ENCODE assay signal across 10 mouse cellular contexts in genomic region chr11:76536576-76537354, GRCm38 (mm10).
DNase-seq lines count a peak whose midpoint lies in the region; ATAC-seq and TF ChIP-seq lines count a peak whose summit lies in the region.
"Had no signal": no experiment of that assay in that cellular context is flagged by ENCODE, and none has a peak within 500 bp of the region (broad histone marks: within the 10 kb centered on the region; RNA-seq: fewer than 3 reads in every experiment).

No protein-coding gene starts in this region.

- 83% methylated on average over 10 of the region's 10 CpGs for whole genome bisulfite sequencing in kidney, embryonic 15.5 days
- WGBS in hindbrain, embryonic 13.5 days, result 83% methylated on average over 10 of the region's 10 CpGs

- peak; percentile 42 for DNase-seq in kidney, adult 9 months
- no peak for DNase-seq in ES-E14 (ENCODE audit: low read depth, low spot score)
- peak; percentile 35 for DNase-seq in cerebellum, adult 8-10 months
- DNase-seq in lung, postnatal 10 days, result peak; percentile 21
- no peak for DNase-seq in right cerebral cortex, postnatal 14 days

- in situ Hi-C loops in ES-E14 (cut with MboI; ENCODE audit: low sequenced_read_pairs in 2 of 2, unreplicated experiment in 2 of 2), result no loop called here

- H3K27me3 ChIP-seq in kidney, embryonic 15.5 days, result no peaks in the 10 kb centered on the region
- no peaks in the 10 kb centered on the region for H3K27me3 ChIP-seq in hindbrain, embryonic 13.5 days
- H3K27me3 ChIP-seq: embryonic facial prominence, embryonic 12.5 days; liver, embryonic 15.5 days had no signal

- no peak for ATAC-seq in kidney, embryonic 15.5 days (replicated peaks; ENCODE audit: low FRiP score)
- no peak for ATAC-seq in hindbrain, embryonic 13.5 days (ENCODE audit: low FRiP score)
- no peak for ATAC-seq in inflammation-experienced regulatory T-cells, adult 6 months

- H3K4me1 ChIP-seq in kidney, embryonic 15.5 days, result no peaks in the 10 kb centered on the region
- H3K4me1 ChIP-seq in ES-E14 (ENCODE audit: control insufficient read depth in 2 of 2, insufficient read depth in 2 of 2, low read length in 2 of 2, poor library complexity in 1 of 2), result peaks cover 3 to 6% of the 10 kb centered on the region in 2 experiments; a peak in 2 of 4 replicates
- peaks cover 8% of the 10 kb centered on the region; the same call in 1 of the 2 replicates for H3K4me1 ChIP-seq in hindbrain, embryonic 13.5 days (replicated peaks)
- H3K4me1 ChIP-seq: embryonic facial prominence, embryonic 12.5 days; liver, embryonic 15.5 days had no signal

- H3K9me3 ChIP-seq in kidney, embryonic 15.5 days (replicated peaks), result no peaks in the 10 kb centered on the region
- no peaks in the 10 kb centered on the region for H3K9me3 ChIP-seq in ES-E14 (ENCODE audit: control insufficient read depth, insufficient read depth, low read depth, low read length)
- no peaks in the 10 kb centered on the region for H3K9me3 ChIP-seq in hindbrain, embryonic 13.5 days
- H3K9me3 ChIP-seq: embryonic facial prominence, embryonic 12.5 days; liver, embryonic 15.5 days had no signal

- 0 out of 2 replicates have a peak, but pooled peaks cover 3% of the 10 kb centered on the region for H3K36me3 ChIP-seq in kidney, embryonic 15.5 days
- H3K36me3 ChIP-seq in ES-E14 (ENCODE audit: control insufficient read depth, insufficient read depth, low read length, poor library complexity, severe bottlenecking), result no peaks in the 10 kb centered on the region
- H3K36me3 ChIP-seq in hindbrain, embryonic 13.5 days, result no peaks in the 10 kb centered on the region
- H3K36me3 ChIP-seq: embryonic facial prominence, embryonic 12.5 days; liver, embryonic 15.5 days had no signal

- no peak overlapping the region for H3K9ac ChIP-seq in kidney, embryonic 15.5 days
- no peak overlapping the region for H3K9ac ChIP-seq in ES-E14 (ENCODE audit: insufficient read depth, low read depth, low read length, poor library complexity, severe bottlenecking)
- H3K9ac ChIP-seq in hindbrain, embryonic 13.5 days, result no peak overlapping the region
- H3K9ac ChIP-seq: embryonic facial prominence, embryonic 12.5 days; liver, embryonic 15.5 days had no signal

- H3K4me2 ChIP-seq in kidney, embryonic 15.5 days, result no peak overlapping the region
- no peak overlapping the region for H3K4me2 ChIP-seq in hindbrain, embryonic 13.5 days
- H3K4me2 ChIP-seq: embryonic facial prominence, embryonic 12.5 days; liver, embryonic 15.5 days had no signal

- no peak overlapping the region for H3K4me3 ChIP-seq in kidney, embryonic 15.5 days (replicated peaks)
- no peak overlapping the region for H3K4me3 ChIP-seq in ES-E14 (ENCODE audit: insufficient read depth in 1 of 2, low read depth in 1 of 2, low read length in 2 of 2, poor library complexity in 1 of 2, severe bottlenecking in 1 of 2)
- no peak overlapping the region for H3K4me3 ChIP-seq in hindbrain, embryonic 13.5 days
- H3K4me3 ChIP-seq: embryonic facial prominence, embryonic 12.5 days; liver, embryonic 15.5 days had no signal

- H3K27ac ChIP-seq in kidney, embryonic 15.5 days, result no peak overlapping the region
- no peak overlapping the region for H3K27ac ChIP-seq in ES-E14 (ENCODE audit: insufficient read depth, low read depth, low read length, poor library complexity, severe bottlenecking)
- no peak overlapping the region for H3K27ac ChIP-seq in hindbrain, embryonic 13.5 days
- H3K27ac ChIP-seq: embryonic facial prominence, embryonic 12.5 days; liver, embryonic 15.5 days had no signal

TF ChIP-seq in ES-E14, 5 proteins besides CTCF, POLR2A, EP300 and RAD21:
- no peak for TF ChIP-seq CHD2 (IDR thresholded peaks at IDR 0.05; ENCODE audit: low read depth, low read length)
- TF ChIP-seq ZC3H11A (IDR thresholded peaks at IDR 0.05; ENCODE audit: borderline replicate concordance, low read depth, low read length), result peak; percentile 31; the same call in 1 of the 2 replicates
- no peak for TF ChIP-seq MAFK (IDR thresholded peaks at IDR 0.05; ENCODE audit: insufficient read depth, low read depth, low read length)

Comparison
In these comparisons a context has a peak if more than half of its experiments do, and no peak if none do; other contexts are left out.
1. DNase-seq: peak in kidney, adult 9 months (single experiment), cerebellum, adult 8-10 months (single experiment) and lung, postnatal 10 days (single experiment); none in ES-E14 (single experiment) and right cerebral cortex, postnatal 14 days (single experiment).